Mouse (Mus musculus) midbrain, embryonic 16.5 days (tissue): ENCODE data around the gene Usp34. TPM values are rescaled to one million over a fixed set of nuclear protein-coding genes. Genes with fewer than 3 reads are reported as not detected.
"Not testable (repeated sequence)": the region's sequence is repeated elsewhere in the genome, so short reads cannot be mapped to it uniquely, and the experiment has no call there.

Experiments used
- ATAC-seq: fragments of 200-750 bp; cut with Nextera tagmentation; 2 replicates; pipeline ENCODE4 v1.8.0; 2017; ENCODE audit warnings: moderate TSS enrichment
- H3K27ac ChIP-seq: fragments of 300-500 bp; sonication (generic); 2 replicates; pipeline ENCODE4 v1.5.1; 2014; ENCODE audit warnings: mild to moderate bottlenecking, low read length, mixed read lengths
- H3K27me3 ChIP-seq: fragments of 300-500 bp; sonication (generic); 2 replicates; pipeline ENCODE4 v1.6.1; 2014; ENCODE audit warnings: low read depth, low read length, mixed read lengths; ENCODE audit not compliant: control insufficient read depth, insufficient read depth
- H3K36me3 ChIP-seq: fragments of 300-500 bp; sonication (generic); 2 replicates; pipeline ENCODE4 v1.6.1; 2014; ENCODE audit warnings: mild to moderate bottlenecking, low read length, moderate library complexity, mixed read lengths; ENCODE audit not compliant: control insufficient read depth, insufficient read depth
- H3K4me1 ChIP-seq: fragments of 300-500 bp; sonication (generic); 2 replicates; pipeline ENCODE4 v1.6.1; 2014; ENCODE audit warnings: mild to moderate bottlenecking, low read length, mixed read lengths; ENCODE audit not compliant: control insufficient read depth, insufficient read depth
- H3K4me2 ChIP-seq: fragments of 300-500 bp; sonication (generic); 2 replicates; pipeline ENCODE4 v1.6.1; 2014; ENCODE audit warnings: mild to moderate bottlenecking, low read length, mixed read lengths
- H3K4me3 ChIP-seq: fragments of 300-500 bp; sonication (generic); 2 replicates; pipeline ENCODE4 v1.5.1; 2014; ENCODE audit warnings: low read depth, mild to moderate bottlenecking, low read length, moderate library complexity, mixed read lengths
- H3K9ac ChIP-seq: fragments of 300-500 bp; sonication (generic); 2 replicates; pipeline ENCODE4 v1.6.1; 2014; ENCODE audit warnings: low read depth, low read length, mixed read lengths
- H3K9me3 ChIP-seq: fragments of 300-500 bp; sonication (generic); replicated peaks from 2 replicates; pipeline ENCODE4 v1.6.1; 2014; ENCODE audit warnings: mild to moderate bottlenecking, low read length, mixed read lengths; ENCODE audit not compliant: control insufficient read depth, poor library complexity, severe bottlenecking
- WGBS: fragments of 180-500 bp; shearing (Covaris S2); extraction: QIAGEN DNeasy Blood & Tissue Kit; methylation state at CpG from one replicate; pipeline ENCODE4 v1.1.7; 2014; 5-methylcytosine and 5-hydroxymethylcytosine counted together
- polyA plus RNA-seq: library from polyadenylated mRNA; unstranded; fragments of >200 nt; fragmentation: Nextera tagmentation; extraction: Ambion mirVana; gene quantifications from 2 replicates; pipeline ENCODE4 v1.2.1, GENCODE M21; 2015

Gene Usp34
- polyA plus RNA-seq, 1 experiment from 2014 or later: 32.3 TPM

- Histone ChIP-seq H3K36me3 (peaks cover 38% of the 10 kb centered on the region), H3K4me1 (no peaks in the 10 kb centered on the region), H3K27ac (no peak overlapping the region), H3K9me3 (no peaks in the 10 kb centered on the region), H3K27me3 (no peaks in the 10 kb centered on the region), H3K4me3 (no peak overlapping the region), H3K4me2 (no peak overlapping the region), H3K9ac (no peak overlapping the region)
- no peak for ATAC-seq
- WGBS: 98% methylated on average over 4 of the region's 4 CpGs
Observed at GRCm38 (mm10) chr11:23284469-23284868, 22.2 kb upstream of the Usp34 start.

GRCm38 (mm10) chr11:23288866-23289265, 17.8 kb upstream of the Usp34 start:
- not testable (repeated sequence) for H3K9ac ChIP-seq, H3K4me2 ChIP-seq, H3K4me1 ChIP-seq, H3K4me3 ChIP-seq, H3K27me3 ChIP-seq, H3K27ac ChIP-seq, ATAC-seq, H3K9me3 ChIP-seq
- 90% methylated on average over 4 of the region's 4 CpGs for WGBS
- peaks cover 36% of the 10 kb centered on the region for H3K36me3 ChIP-seq

GRCm38 (mm10) chr11:23297379-23297778, 9.3 kb upstream of the Usp34 start:
- peaks cover 28% of the 10 kb centered on the region for H3K36me3 ChIP-seq
- no peak overlapping the region for H3K27ac ChIP-seq

GRCm38 (mm10) chr11:23298301-23298700, 8.4 kb upstream of the Usp34 start:
- H3K36me3 ChIP-seq: peaks cover 22% of the 10 kb centered on the region
- no peaks in the 10 kb centered on the region for H3K9me3 ChIP-seq
- ATAC-seq: no peak
- no peaks in the 10 kb centered on the region for H3K27me3 ChIP-seq
- WGBS: 91% methylated on average over 2 of the region's 2 CpGs
- H3K4me3 ChIP-seq: no peak overlapping the region
- H3K9ac ChIP-seq: no peak overlapping the region
- H3K4me1 ChIP-seq: no peaks in the 10 kb centered on the region
- H3K4me2 ChIP-seq: no peak overlapping the region
- H3K27ac ChIP-seq: no peak overlapping the region

More at GRCm38 (mm10) chr11:23297379-23297778, 9.3 kb upstream of the Usp34 start:
- Histone ChIP-seq H3K27me3 (no peaks in the 10 kb centered on the region), H3K9me3 (no peaks in the 10 kb centered on the region), H3K4me1 (no peaks in the 10 kb centered on the region), H3K4me3 (no peak overlapping the region), H3K4me2 (no peak overlapping the region), H3K9ac (no peak overlapping the region)
- ATAC-seq: no peak
- 97% methylated on average over 2 of the region's 2 CpGs for WGBS

- H3K4me3 ChIP-seq: no peak overlapping the region
- no peaks in the 10 kb centered on the region for H3K27me3 ChIP-seq
- H3K9ac ChIP-seq: no peak overlapping the region
- H3K4me1 ChIP-seq: no peaks in the 10 kb centered on the region
- H3K9me3 ChIP-seq: no peaks in the 10 kb centered on the region
- no peak overlapping the region for H3K4me2 ChIP-seq
- no peak for ATAC-seq
- 95% methylated on average over 1 of the region's 1 CpGs for WGBS
- no peak overlapping the region for H3K27ac ChIP-seq
- H3K36me3 ChIP-seq: peaks cover 13% of the 10 kb centered on the region; the same call in 1 of the 2 replicates
Observed at GRCm38 (mm10) chr11:23299910-23300309, 6.8 kb upstream of the Usp34 start.

- H3K4me3 ChIP-seq: no peak overlapping the region
- no peaks in the 10 kb centered on the region for H3K27me3 ChIP-seq
- peaks cover 5% of the 10 kb centered on the region for H3K4me1 ChIP-seq
- H3K36me3 ChIP-seq: no peaks in the 10 kb centered on the region
- no peak for ATAC-seq
- WGBS: 74% methylated on average over 1 of the region's 1 CpGs
- H3K9me3 ChIP-seq: no peaks in the 10 kb centered on the region
- no peak overlapping the region for H3K27ac ChIP-seq
- H3K9ac ChIP-seq: no peak overlapping the region
- H3K4me2 ChIP-seq: no peak overlapping the region
Observed at GRCm38 (mm10) chr11:23303126-23303525, 3.6 kb upstream of the Usp34 start.

- peaks cover 20% of the 10 kb centered on the region for H3K4me1 ChIP-seq
- 36% methylated on average over 10 of the region's 10 CpGs for WGBS
- peak overlapping the region; percentile 92 for H3K9ac ChIP-seq
- H3K4me3 ChIP-seq: peak overlapping the region; percentile 95
- H3K36me3 ChIP-seq, H3K27me3 ChIP-seq, H3K9me3 ChIP-seq, ATAC-seq: not testable (repeated sequence)
- H3K27ac ChIP-seq: peak overlapping the region; percentile 99
- peak overlapping the region; percentile 65 for H3K4me2 ChIP-seq
Observed at GRCm38 (mm10) chr11:23305101-23305672, 1.5 kb upstream of the Usp34 start.

- H3K9me3 ChIP-seq: no peaks in the 10 kb centered on the region
- peak overlapping the region; percentile 65 for H3K4me2 ChIP-seq
- peak overlapping the region; percentile 99 for H3K27ac ChIP-seq
- no peaks in the 10 kb centered on the region for H3K27me3 ChIP-seq
- peaks cover 20% of the 10 kb centered on the region for H3K4me1 ChIP-seq
- ATAC-seq: peak; percentile 95
- no peaks in the 10 kb centered on the region for H3K36me3 ChIP-seq
- peak overlapping the region; percentile 92 for H3K9ac ChIP-seq
- peak overlapping the region; percentile 95 for H3K4me3 ChIP-seq
- under 1% methylated on average over 78 of the region's 98 CpGs for WGBS
Observed at GRCm38 (mm10) chr11:23305673-23306608, 754 bp upstream of the Usp34 start.

GRCm38 (mm10) chr11:23307566-23307920, 848 bp downstream of the Usp34 start:
- Histone ChIP-seq H3K9ac (peak overlapping the region; percentile 92), H3K27ac (peak overlapping the region; percentile 99), H3K4me1 (peaks cover 22% of the 10 kb centered on the region), H3K36me3 (no peaks in the 10 kb centered on the region), H3K4me2 (peak overlapping the region; percentile 42), H3K9me3 (no peaks in the 10 kb centered on the region), H3K27me3 (no peaks in the 10 kb centered on the region), H3K4me3 (peak overlapping the region; percentile 95)
- ATAC-seq: no peak
- WGBS: under 1% methylated on average over 6 of the region's 6 CpGs
